ENCODE assay signal across 12 mouse cellular contexts in genomic region chr2:172551872-172552271, GRCm38 (mm10). TPM values are rescaled to one million over a fixed set of nuclear protein-coding genes. Genes with fewer than 3 reads are reported as not detected.
DNase-seq lines count a peak whose midpoint lies in the region; ATAC-seq and TF ChIP-seq lines count a peak whose summit lies in the region.
"Had no signal": no experiment of that assay in that cellular context is flagged by ENCODE, and none has a peak within 500 bp of the region (broad histone marks: within the 10 kb centered on the region; RNA-seq: fewer than 3 reads in every experiment).

No protein-coding gene starts in this region.

- TF ChIP-seq CTCF in brain, embryonic 14.5 days (IDR thresholded peaks at IDR 0.05; ENCODE audit: borderline replicate concordance, extremely low read depth, insufficient read depth, insufficient read length), result no peak

- DNase-seq in kidney, postnatal 25 days, result no peak
- DNase-seq in brain, embryonic 14.5 days (ENCODE audit: low read depth), result peak; percentile 44
- no peak for DNase-seq in ovary, postnatal 10 days (ENCODE audit: low spot score)
- DNase-seq in adrenal gland, adult (ENCODE audit: inconsistent age in 2 of 2, low spot score in 1 of 2), result no peak
- DNase-seq in right cerebral cortex, postnatal 14 days, result no peak
- DNase-seq: cerebellum, adult 18-20 months had no signal

- no peaks in the 10 kb centered on the region for H3K9me3 ChIP-seq in kidney, embryonic 15.5 days (replicated peaks)
- no peaks in the 10 kb centered on the region for H3K9me3 ChIP-seq in forebrain, embryonic 12.5 days
- H3K9me3 ChIP-seq in limb, embryonic 13.5 days, result no peaks in the 10 kb centered on the region
- H3K9me3 ChIP-seq: liver, embryonic 12.5 days had no signal

- peaks cover 97% of the 10 kb centered on the region for H3K27me3 ChIP-seq in kidney, embryonic 15.5 days
- peaks cover 94% of the 10 kb centered on the region for H3K27me3 ChIP-seq in forebrain, embryonic 12.5 days
- H3K27me3 ChIP-seq in limb, embryonic 13.5 days, result peaks cover 89% of the 10 kb centered on the region

- peak overlapping the region; percentile 40 for H3K4me3 ChIP-seq in kidney, embryonic 15.5 days (replicated peaks)
- H3K4me3 ChIP-seq in forebrain, embryonic 12.5 days (replicated peaks), result peak overlapping the region; percentile 54
- H3K4me3 ChIP-seq in limb, embryonic 13.5 days, result peak overlapping the region; percentile 45
- H3K4me3 ChIP-seq: liver, embryonic 12.5 days; myocyte had no signal

- no peaks in the 10 kb centered on the region for H3K36me3 ChIP-seq in kidney, embryonic 15.5 days
- peaks cover 8% of the 10 kb centered on the region; the same call in 1 of the 2 replicates for H3K36me3 ChIP-seq in forebrain, embryonic 12.5 days (replicated peaks)
- no peaks in the 10 kb centered on the region for H3K36me3 ChIP-seq in limb, embryonic 13.5 days
- H3K36me3 ChIP-seq: liver, embryonic 12.5 days had no signal

- WGBS in kidney, embryonic 15.5 days, result 5% methylated on average over 14 of the region's 14 CpGs
- WGBS in forebrain, embryonic 12.5 days, result 2% methylated on average over 14 of the region's 14 CpGs
- 6% methylated on average over 14 of the region's 14 CpGs for WGBS in limb, embryonic 13.5 days

- peaks cover 50% of the 10 kb centered on the region for H3K4me1 ChIP-seq in kidney, embryonic 15.5 days
- peaks cover 71% of the 10 kb centered on the region for H3K4me1 ChIP-seq in forebrain, embryonic 12.5 days
- peaks cover 49% of the 10 kb centered on the region for H3K4me1 ChIP-seq in limb, embryonic 13.5 days

- ATAC-seq in kidney, embryonic 15.5 days (replicated peaks; ENCODE audit: low FRiP score), result no peak
- no peak for ATAC-seq in forebrain, embryonic 12.5 days (ENCODE audit: low FRiP score)
- ATAC-seq in limb, embryonic 13.5 days (ENCODE audit: low FRiP score, low read depth), result no peak
- ATAC-seq: liver, embryonic 12.5 days had no signal

- TF ChIP-seq POLR2A in brain, embryonic 14.5 days (IDR thresholded peaks at IDR 0.05; ENCODE audit: borderline replicate concordance, extremely low read depth, insufficient read depth, insufficient read length, poor library complexity, severe bottlenecking), result no peak

- H3K27ac ChIP-seq in kidney, embryonic 15.5 days, result no peak overlapping the region
- 0 out of 2 replicates have a peak overlapping the region, but pooled peaks have one; percentile 66 for H3K27ac ChIP-seq in forebrain, embryonic 12.5 days
- H3K27ac ChIP-seq in limb, embryonic 13.5 days, result no peak overlapping the region
- H3K27ac ChIP-seq: liver, embryonic 12.5 days had no signal

- H3K9ac ChIP-seq in kidney, embryonic 15.5 days, result no peak overlapping the region
- H3K9ac ChIP-seq in forebrain, embryonic 12.5 days, result peak overlapping the region; percentile 71
- no peak overlapping the region; the same call in 1 of the 2 replicates for H3K9ac ChIP-seq in limb, embryonic 13.5 days
- H3K9ac ChIP-seq: liver, embryonic 12.5 days had no signal

- H3K4me2 ChIP-seq in kidney, embryonic 15.5 days, result peak overlapping the region; percentile 74
- H3K4me2 ChIP-seq in forebrain, embryonic 12.5 days, result peak overlapping the region; percentile 75
- peak overlapping the region; percentile 73 for H3K4me2 ChIP-seq in limb, embryonic 13.5 days (replicated peaks)

RNA-seq across cellular contexts. Expression of gene Tfap2c, which starts 2.5 kb away (rescaled TPM):
- 0.57 and 0.62 TPM in 2 replicates for polyA plus RNA-seq in kidney, embryonic 15.5 days (2015; fragmentation: Nextera tagmentation; extraction: Ambion mirVana)
- polyA plus RNA-seq in brain, embryonic 14.5 days (2012; rRNA removed), result 5.2 and 15.7 TPM in 2 replicates
- 35.0 and 35.8 TPM in 2 replicates for polyA plus RNA-seq in forebrain, embryonic 12.5 days (2016; fragmentation: Nextera tagmentation; extraction: Ambion mirVana)
- polyA plus RNA-seq in limb, embryonic 13.5 days (2015; fragmentation: Nextera tagmentation; extraction: Ambion mirVana), result 4.0 and 4.9 TPM in 2 replicates
- polyA plus RNA-seq: liver, embryonic 12.5 days; myocyte; small intestine, adult 2 months had no signal
